Mouse (Mus musculus): Measurements from ENCODE around the gene Mettl6. TPM values are rescaled to one million over a fixed set of nuclear protein-coding genes. Genes with fewer than 3 reads are reported as not detected.

Gene Mettl6
- total and polyA plus RNA-seq, 3 experiments = 4.2 to 9.9 (median 9.5) TPM

- Histone ChIP-seq H3K36me3 (ENCODE audit: control insufficient read depth, insufficient read depth, low read length) (no peaks in the 10 kb centered on the region), H3K4me3 (no peak overlapping the region), H3K9ac (ENCODE audit: low read depth, low read length) (no peak overlapping the region), H3K4me1 (ENCODE audit: control insufficient read depth, insufficient read depth, low read length) (no peaks in the 10 kb centered on the region), H3K27me3 (ENCODE audit: control insufficient read depth, insufficient read depth, low read length) (no peaks in the 10 kb centered on the region), H3K27ac (no peak overlapping the region), H3K79me2 (replicated peaks; ENCODE audit: control insufficient read depth, insufficient read depth, low read length) (no peaks in the 10 kb centered on the region)
- TF ChIP-seq EP300 (IDR thresholded peaks at IDR 0.05; ENCODE audit: insufficient read depth, low read depth, low read length) (no peak), CTCF (IDR thresholded peaks at IDR 0.05) (no peak), POLR2A (IDR thresholded peaks at IDR 0.05; ENCODE audit: insufficient read depth, low read depth, low read length) (no peak)
- intact Hi-C loops (cut with DNase I) = no loop called here
- WGBS = 70% methylated on average over 7 of the region's 7 CpGs
- no peak for DNase-seq
These were observed 30.4 kb upstream of the Mettl6 start for GRCm38 (mm10) chr14:31525040-31525810.

DNA sequence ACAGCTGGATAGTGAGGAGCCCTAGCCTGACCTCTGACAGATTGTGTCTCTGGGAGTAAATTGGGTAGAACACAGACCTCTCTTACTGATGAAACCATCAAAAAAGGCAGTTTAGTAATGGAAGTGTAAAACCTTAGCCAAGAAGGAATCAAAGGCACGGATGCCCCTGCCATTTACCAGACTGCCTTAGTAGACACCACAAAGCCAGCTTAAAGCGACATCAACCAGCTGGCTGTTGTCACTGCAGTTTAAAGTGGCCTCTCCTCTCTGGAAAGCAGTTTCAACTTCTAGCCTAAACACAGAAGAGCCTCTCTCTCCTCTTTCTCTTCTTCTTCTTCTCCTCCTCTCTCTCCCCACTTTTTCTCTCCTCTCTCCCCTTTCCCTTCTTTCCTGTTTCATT lies 26.5 kb upstream of the Mettl6 start:
- no peaks in the 10 kb centered on the region for H3K79me2 ChIP-seq (replicated peaks; ENCODE audit: control insufficient read depth, insufficient read depth, low read length)
- no peaks in the 10 kb centered on the region for H3K36me3 ChIP-seq (ENCODE audit: control insufficient read depth, insufficient read depth, low read length)
- 57% methylated on average over 2 of the region's 2 CpGs for WGBS
- no peak overlapping the region for H3K4me3 ChIP-seq
- no peaks in the 10 kb centered on the region for H3K27me3 ChIP-seq (ENCODE audit: control insufficient read depth, insufficient read depth, low read length)
- peaks cover 2% of the 10 kb centered on the region; the same call in 1 of the 2 replicates for H3K4me1 ChIP-seq (ENCODE audit: control insufficient read depth, insufficient read depth, low read length)
- no peak overlapping the region for H3K9ac ChIP-seq (ENCODE audit: low read depth, low read length)
- H3K27ac ChIP-seq = no peak overlapping the region
- TF ChIP-seq CTCF (IDR thresholded peaks at IDR 0.05) = peak; percentile 49
- no peak for TF ChIP-seq POLR2A (IDR thresholded peaks at IDR 0.05; ENCODE audit: insufficient read depth, low read depth, low read length)
- intact Hi-C loops (cut with DNase I) = no loop called here
- no peak for DNase-seq

DNA sequence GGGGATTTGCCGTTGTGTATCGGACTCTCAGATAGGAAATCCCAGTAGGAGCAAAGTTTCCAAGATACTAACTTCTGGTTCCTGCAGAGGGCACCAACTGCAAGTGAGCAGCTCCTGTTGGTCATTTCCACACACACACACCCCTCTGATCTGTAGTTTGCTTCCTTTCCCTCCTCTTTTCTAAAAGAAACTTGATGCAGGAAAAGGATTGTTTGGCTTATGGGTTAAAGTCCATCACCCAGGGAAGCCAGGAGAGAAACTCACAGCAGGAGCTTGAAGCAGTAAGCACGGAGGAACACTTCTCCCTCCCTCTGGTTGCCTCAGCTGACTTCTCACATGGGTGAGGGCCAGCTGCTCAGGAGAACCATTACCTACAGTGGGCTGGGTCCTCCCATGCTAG lies 24.3 kb upstream of the Mettl6 start:
- Histone ChIP-seq H3K27me3 (ENCODE audit: control insufficient read depth, insufficient read depth, low read length) (no peaks in the 10 kb centered on the region), H3K79me2 (replicated peaks; ENCODE audit: control insufficient read depth, insufficient read depth, low read length) (no peaks in the 10 kb centered on the region), H3K4me3 (no peak overlapping the region), H3K36me3 (ENCODE audit: control insufficient read depth, insufficient read depth, low read length) (no peaks in the 10 kb centered on the region), H3K4me1 (ENCODE audit: control insufficient read depth, insufficient read depth, low read length) (peaks cover 2% of the 10 kb centered on the region; the same call in 1 of the 2 replicates), H3K27ac (no peak overlapping the region), H3K9ac (ENCODE audit: low read depth, low read length) (no peak overlapping the region)
- 9% methylated on average over 3 of the region's 3 CpGs for WGBS
- 0 out of 2 replicates have a peak, but pooled peaks have one; percentile 46 for TF ChIP-seq EP300 (IDR thresholded peaks at IDR 0.05; ENCODE audit: insufficient read depth, low read depth, low read length)
- TF ChIP-seq POLR2A (IDR thresholded peaks at IDR 0.05; ENCODE audit: insufficient read depth, low read depth, low read length) = no peak
- peak; percentile 69 for TF ChIP-seq CTCF (IDR thresholded peaks at IDR 0.05)
- intact Hi-C loops (cut with DNase I) = loop anchor here (1.0 to 2.0 kb wide), 2 partner anchors 50 to 86 kb away; no protein-coding TSS in a partner anchor
- DNase-seq = no peak

GRCm38 (mm10) chr14:31515895-31516294 lies 21.1 kb upstream of the Mettl6 start:
- no peak for DNase-seq
- 92% methylated on average over 2 of the region's 2 CpGs for WGBS
- Histone ChIP-seq H3K27me3 (ENCODE audit: control insufficient read depth, insufficient read depth, low read length) (no peaks in the 10 kb centered on the region), H3K4me3 (no peak overlapping the region), H3K27ac (no peak overlapping the region), H3K4me1 (ENCODE audit: control insufficient read depth, insufficient read depth, low read length) (peaks cover 2% of the 10 kb centered on the region; the same call in 1 of the 2 replicates), H3K9ac (ENCODE audit: low read depth, low read length) (no peak overlapping the region), H3K79me2 (replicated peaks; ENCODE audit: control insufficient read depth, insufficient read depth, low read length) (no peaks in the 10 kb centered on the region), H3K36me3 (ENCODE audit: control insufficient read depth, insufficient read depth, low read length) (no peaks in the 10 kb centered on the region)
- intact Hi-C loops (cut with DNase I) = no loop called here
- no peak for TF ChIP-seq EP300 (IDR thresholded peaks at IDR 0.05; ENCODE audit: insufficient read depth, low read depth, low read length)
- no peak for TF ChIP-seq CTCF (IDR thresholded peaks at IDR 0.05)
- TF ChIP-seq POLR2A (IDR thresholded peaks at IDR 0.05; ENCODE audit: insufficient read depth, low read depth, low read length) = no peak

GRCm38 (mm10) chr14:31510322-31510721 lies 15.5 kb upstream of the Mettl6 start:
- TF ChIP-seq POLR2A (IDR thresholded peaks at IDR 0.05; ENCODE audit: insufficient read depth, low read depth, low read length) (no peak), CTCF (IDR thresholded peaks at IDR 0.05) (no peak), EP300 (IDR thresholded peaks at IDR 0.05; ENCODE audit: insufficient read depth, low read depth, low read length) (no peak)
- no peak overlapping the region for H3K4me3 ChIP-seq
- 89% methylated on average over 3 of the region's 3 CpGs for WGBS
- no peaks in the 10 kb centered on the region for H3K79me2 ChIP-seq (replicated peaks; ENCODE audit: control insufficient read depth, insufficient read depth, low read length)
- peaks cover 10% of the 10 kb centered on the region for H3K36me3 ChIP-seq (ENCODE audit: control insufficient read depth, insufficient read depth, low read length)
- no peaks in the 10 kb centered on the region for H3K4me1 ChIP-seq (ENCODE audit: control insufficient read depth, insufficient read depth, low read length)
- H3K27me3 ChIP-seq (ENCODE audit: control insufficient read depth, insufficient read depth, low read length) = no peaks in the 10 kb centered on the region
- H3K9ac ChIP-seq (ENCODE audit: low read depth, low read length) = no peak overlapping the region
- no peak overlapping the region for H3K27ac ChIP-seq
- intact Hi-C loops (cut with DNase I) = no loop called here
- DNase-seq = no peak

GRCm38 (mm10) chr14:31509911-31510310 lies 15.1 kb upstream of the Mettl6 start:
- intact Hi-C loops (cut with DNase I) = no loop called here
- no peak overlapping the region for H3K4me3 ChIP-seq
- H3K4me1 ChIP-seq (ENCODE audit: control insufficient read depth, insufficient read depth, low read length) = peaks cover 1% of the 10 kb centered on the region
- H3K27me3 ChIP-seq (ENCODE audit: control insufficient read depth, insufficient read depth, low read length) = no peaks in the 10 kb centered on the region
- peak in 1 of 2 experiments; percentile 47 for DNase-seq
- peaks cover 13% of the 10 kb centered on the region for H3K36me3 ChIP-seq (ENCODE audit: control insufficient read depth, insufficient read depth, low read length)
- no peak overlapping the region for H3K9ac ChIP-seq (ENCODE audit: low read depth, low read length)
- TF ChIP-seq EP300 (IDR thresholded peaks at IDR 0.05; ENCODE audit: insufficient read depth, low read depth, low read length) (no peak), POLR2A (IDR thresholded peaks at IDR 0.05; ENCODE audit: insufficient read depth, low read depth, low read length) (no peak), CTCF (IDR thresholded peaks at IDR 0.05) (no peak)
- WGBS = 93% methylated on average over 2 of the region's 2 CpGs
- H3K79me2 ChIP-seq (replicated peaks; ENCODE audit: control insufficient read depth, insufficient read depth, low read length) = no peaks in the 10 kb centered on the region
- H3K27ac ChIP-seq = no peak overlapping the region

Data from heart, adult 2 months (tissue).